Mouse (Mus musculus) liver, adult 2 months (tissue): ENCODE data around the gene Card19. TPM values are rescaled to one million over a fixed set of nuclear protein-coding genes. Genes with fewer than 3 reads are reported as not detected.

Experiments
- DNase-seq: peaks from one replicate; pipeline ENCODE4 v3.0.0-alpha.2; 2011; ENCODE audit warnings: low read depth, low spot score; ENCODE audit errors: extremely low read depth
- H3K27ac ChIP-seq: fragments of 200-500 bp; replicated peaks from 2 replicates; pipeline ENCODE4 v1.5.1; 2012; ENCODE audit warnings: low read depth, mild to moderate bottlenecking, control low read depth, inconsistent platforms, low read length; ENCODE audit not compliant: insufficient read depth
- H3K27me3 ChIP-seq: fragments of 200-500 bp; 2 replicates; pipeline ENCODE4 v1.6.1; 2012; ENCODE audit warnings: mild to moderate bottlenecking, moderate library complexity, low read length, inconsistent platforms; ENCODE audit not compliant: control insufficient read depth, insufficient read depth
- H3K36me3 ChIP-seq: fragments of 200-500 bp; 2 replicates; pipeline ENCODE4 v1.6.1; 2012; ENCODE audit warnings: low read length, inconsistent platforms; ENCODE audit not compliant: control insufficient read depth, insufficient read depth
- H3K4me1 ChIP-seq: fragments of 200-500 bp; 2 replicates; pipeline ENCODE4 v1.6.1; 2011; ENCODE audit warnings: low read length; ENCODE audit not compliant: control insufficient read depth, insufficient read depth
- H3K4me3 ChIP-seq: fragments of 200-500 bp; 2 replicates; pipeline ENCODE4 v1.5.1; 2011; ENCODE audit warnings: low read depth, mild to moderate bottlenecking, control low read depth, low read length, moderate library complexity; ENCODE audit not compliant: insufficient read depth
- H3K79me2 ChIP-seq: fragments of 200-500 bp; 2 replicates; pipeline ENCODE4 v1.6.1; 2012; ENCODE audit warnings: inconsistent platforms, mild to moderate bottlenecking, low read length, moderate library complexity; ENCODE audit not compliant: control insufficient read depth, insufficient read depth
- H3K9ac ChIP-seq: fragments of 200-500 bp; 2 replicates; pipeline ENCODE4 v1.6.1; 2012; ENCODE audit warnings: low read depth, mild to moderate bottlenecking, control low read depth, inconsistent platforms, low read length
- CTCF ChIP-seq: fragments of 200-500 bp; IDR thresholded peaks from 2 replicates; pipeline ENCODE4 v1.5.1; 2011; ENCODE audit warnings: low read depth, low read length, control low read depth
- POLR2A ChIP-seq: fragments of 200-500 bp; IDR thresholded peaks from 2 replicates; pipeline ENCODE4 v1.6.1; 2011; ENCODE audit warnings: low read length, control low read depth; ENCODE audit not compliant: insufficient read depth; ENCODE audit errors: extremely low read depth
- WGBS: fragments of 180-500 bp; shearing (Covaris S2); methylation state at CpG from one replicate; pipeline ENCODE4 v1.1.7; 2018; 5-methylcytosine and 5-hydroxymethylcytosine counted together
- polyA plus RNA-seq: library from polyadenylated mRNA; depleted of rRNA; stranded (reverse); fragments of >200 nt; gene quantifications from 2 replicates; pipeline ENCODE4 v1.2.3, GENCODE M21; 2012
- total RNA-seq: library from RNA; depleted of rRNA; stranded (reverse); fragments of >200 nt; gene quantifications from 2 replicates; pipeline ENCODE4 v1.2.3, GENCODE M21; 2014

The Card19 gene
- total and polyA plus RNA-seq, 2 experiments = 11.2 to 38.0 TPM

DNA sequence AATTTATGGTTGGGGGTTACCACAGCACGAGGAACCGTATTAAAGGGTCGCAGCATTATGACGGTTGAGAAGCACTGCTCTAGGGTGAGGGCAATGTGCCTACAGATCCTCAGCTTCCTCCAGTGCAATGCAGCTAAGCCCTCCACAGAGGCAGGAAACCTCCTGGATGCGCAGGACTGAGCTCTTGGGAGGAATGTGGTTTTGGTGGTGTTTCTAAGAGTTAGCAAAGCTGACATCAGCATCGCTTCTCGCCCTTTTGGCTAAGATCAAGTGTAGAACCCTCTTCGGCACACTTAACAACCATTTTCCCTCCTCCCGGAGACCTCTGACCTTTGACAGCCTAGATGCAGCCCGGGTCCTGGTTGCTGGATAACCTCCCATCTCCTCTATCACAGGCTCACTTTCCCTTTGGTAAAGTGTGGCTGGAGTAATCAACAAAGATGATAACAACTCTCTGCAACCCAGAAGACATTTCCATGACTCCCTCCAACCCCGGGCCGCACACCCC, 31.4 kb upstream of the Card19 start:
- no peak for DNase-seq
- Histone ChIP-seq H3K79me2 (no peaks in the 10 kb centered on the region), H3K9ac (no peak overlapping the region), H3K36me3 (no peaks in the 10 kb centered on the region), H3K27ac (no peak overlapping the region), H3K27me3 (no peaks in the 10 kb centered on the region), H3K4me1 (peaks cover 5% of the 10 kb centered on the region; the same call in 1 of the 2 replicates), H3K4me3 (peak overlapping the region; percentile 39; the same call in 1 of the 2 replicates)
- no peak for TF ChIP-seq POLR2A
- no peak for TF ChIP-seq CTCF
- WGBS = 44% methylated on average over 12 of the region's 12 CpGs

DNA sequence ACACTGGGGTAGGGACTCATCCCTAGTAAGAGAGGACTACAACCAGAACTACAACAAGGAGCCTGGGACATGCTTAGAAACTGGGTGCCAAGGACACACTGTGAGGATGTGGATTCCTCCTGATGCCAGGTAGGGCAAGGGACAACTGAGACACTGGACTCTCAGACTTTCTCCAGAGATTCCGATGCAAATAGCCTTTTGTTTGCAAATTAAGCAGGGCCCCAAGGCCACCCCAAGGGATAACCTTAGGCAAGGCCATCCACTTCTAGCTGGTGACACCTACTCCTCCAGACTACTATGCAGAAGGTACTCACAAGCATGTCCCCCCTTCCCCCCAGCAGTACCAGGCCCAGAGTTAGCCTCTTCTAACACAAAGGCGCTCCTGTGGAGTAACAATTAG, 30.8 kb upstream of the Card19 start:
- Histone ChIP-seq H3K79me2 (no peaks in the 10 kb centered on the region), H3K36me3 (no peaks in the 10 kb centered on the region), H3K27ac (no peak overlapping the region), H3K27me3 (no peaks in the 10 kb centered on the region), H3K4me1 (peaks cover 5% of the 10 kb centered on the region; the same call in 1 of the 2 replicates), H3K4me3 (no peak overlapping the region), H3K9ac (no peak overlapping the region)
- TF ChIP-seq CTCF = no peak
- no peak for TF ChIP-seq POLR2A
- DNase-seq = no peak
- WGBS = 92% methylated on average over 2 of the region's 2 CpGs

DNA sequence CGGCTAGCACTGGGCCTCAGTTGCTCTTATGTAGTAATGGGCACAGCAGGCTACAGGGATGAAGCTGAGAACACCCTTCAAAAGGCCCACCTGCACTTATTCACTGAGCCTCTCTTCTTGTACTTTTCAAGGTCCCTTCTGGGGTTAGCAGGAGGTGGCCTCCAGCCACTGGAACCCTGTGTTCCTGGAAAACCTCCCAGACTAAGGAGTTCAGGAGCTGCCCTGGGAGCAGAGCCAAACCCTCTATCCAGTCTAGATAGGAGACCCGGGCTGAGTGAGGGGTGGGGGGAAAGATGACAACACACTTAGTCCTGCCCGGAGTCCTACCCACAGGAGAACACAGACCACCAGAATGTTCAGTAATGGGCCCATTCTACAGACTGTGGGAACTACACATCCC, 30.2 kb upstream of the Card19 start:
- no peak overlapping the region for H3K9ac ChIP-seq
- no peaks in the 10 kb centered on the region for H3K36me3 ChIP-seq
- H3K27me3 ChIP-seq = no peaks in the 10 kb centered on the region
- no peak overlapping the region for H3K4me3 ChIP-seq
- H3K4me1 ChIP-seq = peaks cover 5% of the 10 kb centered on the region; the same call in 1 of the 2 replicates
- TF ChIP-seq CTCF = no peak
- TF ChIP-seq POLR2A = no peak
- H3K27ac ChIP-seq = no peak overlapping the region
- no peak for DNase-seq
- H3K79me2 ChIP-seq = no peaks in the 10 kb centered on the region
- WGBS = 78% methylated on average over 3 of the region's 3 CpGs

DNA sequence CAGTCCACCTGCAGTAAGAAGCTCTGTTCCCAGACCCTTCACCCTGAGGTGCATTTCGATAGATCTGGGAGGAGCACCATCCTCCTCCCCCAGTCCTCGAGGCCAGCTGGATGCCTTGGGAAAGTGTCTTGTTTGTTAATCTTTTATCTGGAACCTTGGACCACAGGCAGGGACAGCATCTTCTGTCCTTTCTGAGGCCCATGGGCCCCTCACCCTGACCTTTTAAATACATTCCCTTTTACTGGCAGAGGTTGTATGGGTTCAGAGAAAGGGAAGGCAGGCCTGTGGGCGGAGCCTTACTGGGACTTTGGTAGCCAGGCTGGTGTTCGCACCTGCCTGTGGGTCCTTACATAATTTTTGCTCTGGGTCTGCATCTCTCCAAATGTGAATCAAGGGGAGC, 29.4 kb upstream of the Card19 start:
- TF ChIP-seq POLR2A (no peak), CTCF (no peak)
- H3K27ac ChIP-seq = no peak overlapping the region
- no peaks in the 10 kb centered on the region for H3K36me3 ChIP-seq
- no peak for DNase-seq
- H3K27me3 ChIP-seq = no peaks in the 10 kb centered on the region
- WGBS = 63% methylated on average over 4 of the region's 4 CpGs
- no peak overlapping the region for H3K9ac ChIP-seq
- no peaks in the 10 kb centered on the region for H3K79me2 ChIP-seq
- H3K4me3 ChIP-seq = no peak overlapping the region
- peaks cover 5% of the 10 kb centered on the region; the same call in 1 of the 2 replicates for H3K4me1 ChIP-seq

GRCm38 (mm10) chr13:49243492-49243891, 27.7 kb upstream of the Card19 start:
- 100% methylated on average over 2 of the region's 2 CpGs for WGBS
- peaks cover 5% of the 10 kb centered on the region; the same call in 1 of the 2 replicates for H3K4me1 ChIP-seq
- no peak overlapping the region for H3K4me3 ChIP-seq
- DNase-seq = no peak
- no peaks in the 10 kb centered on the region for H3K79me2 ChIP-seq
- TF ChIP-seq CTCF = no peak
- TF ChIP-seq POLR2A = no peak
- H3K9ac ChIP-seq = no peak overlapping the region
- H3K36me3 ChIP-seq = no peaks in the 10 kb centered on the region
- H3K27me3 ChIP-seq = no peaks in the 10 kb centered on the region
- H3K27ac ChIP-seq = no peak overlapping the region

GRCm38 (mm10) chr13:49242321-49243065, 26.7 kb upstream of the Card19 start:
- Histone ChIP-seq H3K79me2 (no peaks in the 10 kb centered on the region), H3K36me3 (no peaks in the 10 kb centered on the region), H3K9ac (no peak overlapping the region), H3K4me3 (no peak overlapping the region), H3K4me1 (0 out of 2 replicates have a peak, but pooled peaks cover 3% of the 10 kb centered on the region), H3K27ac (no peak overlapping the region; the same call in 1 of the 2 replicates), H3K27me3 (no peaks in the 10 kb centered on the region)
- no peak for TF ChIP-seq POLR2A
- no peak for TF ChIP-seq CTCF
- peak; percentile 19 for DNase-seq
- WGBS = 82% methylated on average over 9 of the region's 9 CpGs
